Mouse (Mus musculus): ENCODE results near the gene Ptprcap. TPM values are rescaled to one million over a fixed set of nuclear protein-coding genes. Genes with fewer than 3 reads are reported as not detected.

The Ptprcap gene
- total and polyA plus RNA-seq, 3 experiments, result 67.9 to 75.7 TPM; not detected in 1

- TF ChIP-seq KAT2A (conservative IDR thresholded peaks at IDR 0.05; ENCODE audit: low read depth, low read length) (peak; percentile 92), ELF1 (IDR thresholded peaks at IDR 0.05; ENCODE audit: low read depth, low read length) (peak; percentile 64), POLR2AphosphoS2 (IDR thresholded peaks at IDR 0.05; ENCODE audit: low read length) (no peak; the same call in 1 of the 2 replicates), RAD21 (IDR thresholded peaks at IDR 0.05; ENCODE audit: low read depth, low read length) (no peak), EP300 (IDR thresholded peaks at IDR 0.05; ENCODE audit: low read depth in 1 of 2, low read length in 2 of 2) (no peak), POLR2AphosphoS5 (IDR thresholded peaks at IDR 0.05; ENCODE audit: borderline replicate concordance, low read depth, low read length) (no peak), POLR2A (IDR thresholded peaks at IDR 0.05; ENCODE audit: control insufficient read depth in 1 of 2, insufficient read depth in 1 of 2, low read depth in 1 of 2, low read length in 2 of 2, poor library complexity in 1 of 2) (peak in 1 of 2 experiments; percentile 80; a peak in 2 of 4 replicates), GABPA (IDR thresholded peaks at IDR 0.05; ENCODE audit: low read depth, low read length) (no peak), USF2 (IDR thresholded peaks at IDR 0.05; ENCODE audit: borderline replicate concordance in 1 of 2, insufficient read depth in 1 of 2, low read depth in 1 of 2, low read length in 2 of 2) (no peak), CHD1 (IDR thresholded peaks at IDR 0.05; ENCODE audit: low read depth, low read length) (no peak), HCFC1 (IDR thresholded peaks at IDR 0.05; ENCODE audit: low read depth, low read length) (peak; percentile 100), MAZ (IDR thresholded peaks at IDR 0.05; ENCODE audit: low read depth, low read length) (no peak), ZC3H11A (IDR thresholded peaks at IDR 0.05; ENCODE audit: low read depth, low read length) (0 out of 2 replicates have a peak, but pooled peaks have one; percentile 27), MYC (IDR thresholded peaks at IDR 0.05; ENCODE audit: low read depth, low read length) (0 out of 2 replicates have a peak, but pooled peaks have one; percentile 68), MEF2A (IDR thresholded peaks at IDR 0.05; ENCODE audit: extremely low read depth, insufficient replicate concordance, low read depth, low read length, poor library complexity, severe bottlenecking) (no peak), MAX (IDR thresholded peaks at IDR 0.05; ENCODE audit: low read length) (no peak), TBP (IDR thresholded peaks at IDR 0.05; ENCODE audit: low read depth, low read length) (peak; percentile 76), NRF1 (IDR thresholded peaks at IDR 0.05; ENCODE audit: insufficient read depth, low read depth, low read length, poor library complexity, severe bottlenecking) (peak; percentile 42; the same call in 1 of the 2 replicates), E2F4 (IDR thresholded peaks at IDR 0.05; ENCODE audit: borderline replicate concordance, low read depth, low read length) (no peak), GATA1 (IDR thresholded peaks at IDR 0.05; ENCODE audit: low read depth, low read length) (no peak), USF1 (IDR thresholded peaks at IDR 0.05; ENCODE audit: low read depth, low read length) (0 out of 2 replicates have a peak, but pooled peaks have one; percentile 32)
Observed at GRCm38 (mm10) chr19:4162646-4163542, 9.5 kb downstream of the Ptprcap start, which contains the start of gene Rps6kb2 (continued).

GRCm38 (mm10) chr19:4163543-4163887, 10.1 kb downstream of the Ptprcap start:
- Histone ChIP-seq H3K9me3 (replicated peaks; ENCODE audit: insufficient read depth, low read length) (no peaks in the 10 kb centered on the region), H3K4me3 (ENCODE audit: control insufficient read depth in 1 of 2, insufficient read depth in 1 of 2, low read depth in 2 of 2, low read length in 2 of 2) (peak overlapping the region; percentile 67 to 87), H3K79me2 (ENCODE audit: control insufficient read depth, insufficient read depth, low read length, poor library complexity) (peaks cover 4% of the 10 kb centered on the region), H3K27ac (ENCODE audit: control insufficient read depth, low read depth, low read length) (peak overlapping the region; percentile 50), H3K27me3 (ENCODE audit: control insufficient read depth in 1 of 2, insufficient read depth in 2 of 2, low read length in 2 of 2) (no peaks in the 10 kb centered on the region), H3K9ac (ENCODE audit: control insufficient read depth, low read depth, low read length, poor library complexity, severe bottlenecking) (peak overlapping the region; percentile 62), H3K4me1 (ENCODE audit: control insufficient read depth in 1 of 2, insufficient read depth in 2 of 2, low read length in 2 of 2) (peaks cover 2 to 20% of the 10 kb centered on the region in 2 experiments), H3K36me3 (ENCODE audit: control insufficient read depth in 1 of 2, insufficient read depth in 2 of 2, low read length in 2 of 2) (peaks cover 0 to 10% of the 10 kb centered on the region in 2 experiments; a peak in 3 of 4 replicates)
- DNase-seq (ENCODE audit: low read depth, low spot score), result no peak
- TF ChIP-seq MAFK (IDR thresholded peaks at IDR 0.05; ENCODE audit: borderline replicate concordance, low read depth, low read length), result no peak
- TF ChIP-seq ETS1 (IDR thresholded peaks at IDR 0.05; ENCODE audit: low read depth, low read length), result 0 out of 2 replicates have a peak, but pooled peaks have one; percentile 3

Measured in MEL (cell line).